Mouse (Mus musculus): Measurements from ENCODE around the gene Thsd7b. TPM values are rescaled to one million over a fixed set of nuclear protein-coding genes. Genes with fewer than 3 reads are reported as not detected.
A peak's percentile ranks its signal among the peaks of the same experiment; 100 is the strongest.
"Not testable (repeated sequence)": the region's sequence is repeated elsewhere in the genome, so short reads cannot be mapped to it uniquely, and the experiment has no call there.

The Thsd7b gene
- polyA plus RNA-seq, 1 experiment from 2014 or later, result 0.32 TPM

DNA sequence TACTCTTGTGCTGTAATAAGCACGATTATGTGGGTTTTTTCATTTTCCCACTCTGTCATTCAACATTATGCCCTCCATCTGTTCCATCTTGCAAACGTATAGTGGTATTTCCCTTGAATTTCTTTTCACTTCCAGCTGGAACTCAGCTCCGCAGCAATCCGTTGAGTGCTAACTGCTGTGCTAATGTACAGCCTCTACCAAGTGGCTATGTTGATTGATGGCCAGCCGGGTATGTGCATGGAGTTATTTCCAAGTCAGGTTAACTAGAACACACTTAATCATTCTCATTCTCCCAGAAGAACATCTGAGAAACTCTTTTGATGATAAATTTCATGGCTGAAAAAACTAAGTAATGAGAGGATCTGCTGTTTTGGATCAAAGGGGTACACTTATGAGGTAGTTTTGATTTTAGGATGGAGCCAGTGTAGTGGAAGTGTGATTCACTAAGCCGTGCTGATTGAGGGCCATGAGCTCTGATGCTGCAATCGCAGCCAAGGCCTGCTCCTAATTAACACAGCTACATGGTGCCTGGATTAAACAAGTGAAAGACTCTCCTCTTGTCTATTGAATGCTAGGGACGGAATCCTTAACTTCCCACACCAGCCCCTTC lies 371.3 kb downstream of the Thsd7b start:
- Histone ChIP-seq H3K27me3 (ENCODE audit: control insufficient read depth, insufficient read depth, low read depth, low read length) (no peaks in the 10 kb centered on the region), H3K9ac (ENCODE audit: low read depth, low read length) (no peak overlapping the region), H3K9me3 (replicated peaks; ENCODE audit: control insufficient read depth, low read length) (no peaks in the 10 kb centered on the region), H3K27ac (ENCODE audit: low read length) (no peak overlapping the region), H3K4me1 (ENCODE audit: control insufficient read depth, low read depth, low read length) (no peaks in the 10 kb centered on the region), H3K4me2 (ENCODE audit: low read depth, low read length) (no peak overlapping the region), H3K4me3 (ENCODE audit: low read depth, low read length) (no peak overlapping the region), H3K36me3 (ENCODE audit: control insufficient read depth, insufficient read depth) (no peaks in the 10 kb centered on the region)
- ATAC-seq (ENCODE audit: low read depth), result no peak
- 59% methylated on average over 8 of the region's 8 CpGs for WGBS (ENCODE audit: insufficient replicate concordance)

DNA sequence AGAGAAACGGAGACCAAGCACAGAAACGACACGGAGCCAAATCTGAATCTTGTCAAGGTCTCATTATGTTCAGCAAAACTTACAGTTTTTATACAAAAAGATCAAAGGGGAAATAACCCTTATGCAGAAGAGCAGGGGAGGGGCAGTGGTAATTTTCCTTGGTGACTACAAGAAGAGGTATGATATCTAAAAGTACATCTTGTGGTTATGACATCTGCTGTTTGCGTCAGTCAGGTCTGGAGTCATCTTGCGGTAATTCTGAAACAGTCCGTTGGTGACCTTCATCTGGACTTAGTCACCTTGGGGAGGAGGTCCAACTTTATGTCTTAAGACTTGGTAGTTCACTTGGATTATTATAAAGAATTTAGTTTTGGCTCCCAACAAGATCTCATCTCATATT lies 378.3 kb downstream of the Thsd7b start:
- H3K4me1 ChIP-seq (ENCODE audit: control insufficient read depth, low read depth, low read length); H3K27ac ChIP-seq (ENCODE audit: low read length); H3K4me2 ChIP-seq (ENCODE audit: low read depth, low read length); H3K36me3 ChIP-seq (ENCODE audit: control insufficient read depth, insufficient read depth); H3K9ac ChIP-seq (ENCODE audit: low read depth, low read length); H3K4me3 ChIP-seq (ENCODE audit: low read depth, low read length); H3K27me3 ChIP-seq (ENCODE audit: control insufficient read depth, insufficient read depth, low read depth, low read length); H3K9me3 ChIP-seq (replicated peaks; ENCODE audit: control insufficient read depth, low read length); ATAC-seq (ENCODE audit: low read depth): not testable (repeated sequence)
- WGBS (ENCODE audit: insufficient replicate concordance), result 61% methylated on average over 6 of the region's 6 CpGs

DNA sequence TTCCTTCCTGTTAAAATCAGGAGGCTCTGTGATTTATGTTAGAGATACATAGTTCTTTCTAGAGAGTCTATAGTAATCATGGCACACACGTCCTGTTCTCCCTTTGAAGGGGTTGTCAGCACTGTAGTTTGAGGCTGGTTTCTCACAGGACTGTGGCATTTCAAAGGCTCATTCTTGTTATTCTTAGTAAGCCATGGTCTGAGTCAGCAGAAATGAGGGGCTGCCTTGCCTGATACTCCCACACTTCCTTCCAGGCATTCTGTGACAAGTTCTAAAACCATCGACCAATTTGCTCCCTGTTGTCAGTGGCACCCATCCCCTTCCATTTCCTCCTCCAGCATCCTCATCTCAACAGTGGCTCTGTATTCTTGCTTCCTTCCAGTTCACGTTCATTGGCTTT lies 384.9 kb downstream of the Thsd7b start:
- Histone ChIP-seq H3K4me1 (ENCODE audit: control insufficient read depth, low read depth, low read length) (no peaks in the 10 kb centered on the region), H3K4me3 (ENCODE audit: low read depth, low read length) (no peak overlapping the region), H3K27ac (ENCODE audit: low read length) (no peak overlapping the region), H3K4me2 (ENCODE audit: low read depth, low read length) (no peak overlapping the region), H3K36me3 (ENCODE audit: control insufficient read depth, insufficient read depth) (no peaks in the 10 kb centered on the region), H3K9ac (ENCODE audit: low read depth, low read length) (no peak overlapping the region), H3K9me3 (replicated peaks; ENCODE audit: control insufficient read depth, low read length) (no peaks in the 10 kb centered on the region), H3K27me3 (ENCODE audit: control insufficient read depth, insufficient read depth, low read depth, low read length) (no peaks in the 10 kb centered on the region)
- ATAC-seq (ENCODE audit: low read depth), result 0 out of 2 replicates have a peak, but pooled peaks have one; percentile 19
- WGBS (ENCODE audit: insufficient replicate concordance), result 19% methylated on average over 3 of the region's 3 CpGs

DNA sequence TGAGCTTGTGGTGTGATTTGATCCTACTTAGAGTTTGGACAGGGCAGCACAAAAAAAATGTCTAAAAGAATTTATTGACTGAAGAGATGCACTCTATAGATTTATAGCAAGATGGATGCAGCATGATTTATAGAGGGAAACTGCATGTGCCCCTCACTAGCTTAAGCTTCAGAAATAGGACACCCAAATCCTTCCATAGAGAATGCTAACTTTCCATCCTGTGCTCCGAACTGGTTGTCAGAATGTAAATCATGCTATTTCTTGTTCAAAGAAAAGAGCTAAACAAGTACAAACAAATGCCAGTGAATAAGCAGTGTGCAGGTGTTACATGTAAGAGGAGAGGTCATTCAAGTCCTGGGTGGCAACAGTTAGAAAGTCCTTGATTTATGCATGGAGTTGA lies 402.8 kb downstream of the Thsd7b start:
- Histone ChIP-seq H3K27ac (ENCODE audit: low read length) (no peak overlapping the region), H3K27me3 (ENCODE audit: control insufficient read depth, insufficient read depth, low read depth, low read length) (no peaks in the 10 kb centered on the region), H3K9me3 (replicated peaks; ENCODE audit: control insufficient read depth, low read length) (no peaks in the 10 kb centered on the region), H3K36me3 (ENCODE audit: control insufficient read depth, insufficient read depth) (no peaks in the 10 kb centered on the region), H3K4me2 (ENCODE audit: low read depth, low read length) (no peak overlapping the region), H3K9ac (ENCODE audit: low read depth, low read length) (no peak overlapping the region), H3K4me1 (ENCODE audit: control insufficient read depth, low read depth, low read length) (no peaks in the 10 kb centered on the region), H3K4me3 (ENCODE audit: low read depth, low read length) (no peak overlapping the region)
- 57% methylated on average over 1 of the region's 1 CpGs for WGBS (ENCODE audit: insufficient replicate concordance)
- ATAC-seq (ENCODE audit: low read depth), result no peak

DNA sequence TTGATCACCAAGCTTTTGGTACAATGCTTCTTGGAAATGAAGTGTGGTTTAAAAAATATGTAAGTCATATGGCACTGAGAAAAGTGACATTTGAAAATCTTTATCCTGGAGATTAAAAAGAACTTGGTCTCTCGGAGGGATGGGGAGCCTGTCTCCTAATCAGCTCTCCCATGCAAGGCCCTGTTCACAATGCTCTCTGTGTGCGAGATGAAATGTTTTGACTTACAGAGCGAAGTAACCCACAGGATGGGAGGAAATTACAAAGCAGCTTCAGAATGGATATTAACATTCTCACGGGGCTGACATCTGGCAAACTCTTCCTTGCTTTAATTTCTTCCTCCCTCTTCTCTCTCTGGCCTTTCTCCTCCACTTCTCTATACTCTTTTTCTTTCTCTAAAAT lies 405.7 kb downstream of the Thsd7b start:
- no peaks in the 10 kb centered on the region for H3K27me3 ChIP-seq (ENCODE audit: control insufficient read depth, insufficient read depth, low read depth, low read length)
- ATAC-seq (ENCODE audit: low read depth), result no peak
- no peak overlapping the region for H3K27ac ChIP-seq (ENCODE audit: low read length)
- H3K4me2 ChIP-seq (ENCODE audit: low read depth, low read length), result no peak overlapping the region
- H3K4me1 ChIP-seq (ENCODE audit: control insufficient read depth, low read depth, low read length), result no peaks in the 10 kb centered on the region
- no peak overlapping the region for H3K4me3 ChIP-seq (ENCODE audit: low read depth, low read length)
- H3K9ac ChIP-seq (ENCODE audit: low read depth, low read length), result no peak overlapping the region
- 46% methylated on average over 4 of the region's 4 CpGs for WGBS (ENCODE audit: insufficient replicate concordance)
- no peaks in the 10 kb centered on the region for H3K9me3 ChIP-seq (replicated peaks; ENCODE audit: control insufficient read depth, low read length)
- no peaks in the 10 kb centered on the region for H3K36me3 ChIP-seq (ENCODE audit: control insufficient read depth, insufficient read depth)

DNA sequence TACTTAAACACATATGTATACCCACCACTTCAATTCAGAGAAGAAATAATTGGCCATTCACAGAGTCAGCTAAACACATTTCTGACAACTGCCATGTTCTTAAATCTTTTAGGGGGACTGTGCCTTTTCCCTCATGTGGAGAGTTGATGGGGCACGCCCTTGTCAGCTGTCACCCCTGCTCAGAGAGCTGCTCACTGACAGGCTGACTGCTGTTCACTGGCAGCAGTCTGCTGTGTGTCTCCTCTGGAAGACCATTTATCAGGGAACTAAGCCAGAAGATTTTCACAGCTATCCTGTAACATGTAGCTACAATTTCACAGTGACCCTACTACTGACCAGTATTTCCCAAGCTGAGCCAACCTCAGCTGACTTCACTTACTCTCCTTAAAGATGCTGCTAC lies 432.6 kb downstream of the Thsd7b start:
- H3K36me3 ChIP-seq (ENCODE audit: control insufficient read depth, insufficient read depth), result no peaks in the 10 kb centered on the region
- no peak overlapping the region for H3K4me2 ChIP-seq (ENCODE audit: low read depth, low read length)
- no peaks in the 10 kb centered on the region for H3K4me1 ChIP-seq (ENCODE audit: control insufficient read depth, low read depth, low read length)
- H3K4me3 ChIP-seq (ENCODE audit: low read depth, low read length), result no peak overlapping the region
- H3K27me3 ChIP-seq (ENCODE audit: control insufficient read depth, insufficient read depth, low read depth, low read length), result no peaks in the 10 kb centered on the region
- 46% methylated on average over 1 of the region's 1 CpGs for WGBS (ENCODE audit: insufficient replicate concordance)
- H3K9ac ChIP-seq (ENCODE audit: low read depth, low read length), result no peak overlapping the region
- no peaks in the 10 kb centered on the region for H3K9me3 ChIP-seq (replicated peaks; ENCODE audit: control insufficient read depth, low read length)
- no peak overlapping the region for H3K27ac ChIP-seq (ENCODE audit: low read length)
- no peak for ATAC-seq (ENCODE audit: low read depth)

DNA sequence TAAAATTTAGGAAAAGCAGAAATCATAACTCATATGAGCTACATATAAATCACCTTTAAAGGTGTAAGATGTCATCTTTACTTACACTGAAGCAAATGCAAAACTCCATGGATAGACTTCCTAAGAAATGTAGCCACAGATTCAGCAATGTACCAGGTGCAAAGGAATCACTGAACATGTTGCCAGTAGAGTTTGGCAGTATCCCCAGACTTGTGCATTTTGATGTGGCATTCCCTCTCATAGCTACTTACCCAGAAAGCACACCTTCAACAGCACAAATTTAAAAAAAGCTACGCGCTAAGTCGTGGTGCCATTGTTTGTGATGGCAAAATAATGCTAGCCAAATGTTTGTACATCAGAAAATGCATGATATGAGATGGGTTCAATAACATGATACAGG lies 439.6 kb downstream of the Thsd7b start:
- no peak overlapping the region for H3K4me2 ChIP-seq (ENCODE audit: low read depth, low read length)
- no peaks in the 10 kb centered on the region for H3K9me3 ChIP-seq (replicated peaks; ENCODE audit: control insufficient read depth, low read length)
- H3K4me1 ChIP-seq (ENCODE audit: control insufficient read depth, low read depth, low read length), result no peaks in the 10 kb centered on the region
- H3K27me3 ChIP-seq (ENCODE audit: control insufficient read depth, insufficient read depth, low read depth, low read length), result no peaks in the 10 kb centered on the region
- 81% methylated on average over 3 of the region's 3 CpGs for WGBS (ENCODE audit: insufficient replicate concordance)
- H3K9ac ChIP-seq (ENCODE audit: low read depth, low read length), result no peak overlapping the region
- no peak overlapping the region for H3K4me3 ChIP-seq (ENCODE audit: low read depth, low read length)
- H3K27ac ChIP-seq (ENCODE audit: low read length), result no peak overlapping the region
- H3K36me3 ChIP-seq (ENCODE audit: control insufficient read depth, insufficient read depth), result no peaks in the 10 kb centered on the region
- no peak for ATAC-seq (ENCODE audit: low read depth)

DNA sequence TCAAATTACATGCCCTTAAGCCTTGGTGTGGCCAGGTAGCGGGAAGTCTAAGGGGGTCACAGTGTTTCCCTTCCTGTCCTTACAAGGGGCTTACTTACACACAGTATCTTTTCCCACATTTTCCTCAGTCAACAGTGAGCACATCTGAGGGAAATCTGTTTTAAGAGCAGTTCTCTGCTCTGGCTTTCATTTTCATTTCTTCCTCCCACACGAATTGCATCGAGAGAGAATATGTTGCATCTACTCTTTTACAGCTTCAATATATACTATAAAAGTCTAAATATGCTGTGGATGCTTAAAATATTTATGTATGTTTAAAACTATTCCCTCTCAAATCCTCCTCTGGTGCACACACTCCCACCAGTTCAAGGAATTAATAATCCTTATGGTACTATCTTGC lies 440.5 kb downstream of the Thsd7b start:
- H3K27ac ChIP-seq (ENCODE audit: low read length), result no peak overlapping the region
- H3K9me3 ChIP-seq (replicated peaks; ENCODE audit: control insufficient read depth, low read length), result no peaks in the 10 kb centered on the region

DNA sequence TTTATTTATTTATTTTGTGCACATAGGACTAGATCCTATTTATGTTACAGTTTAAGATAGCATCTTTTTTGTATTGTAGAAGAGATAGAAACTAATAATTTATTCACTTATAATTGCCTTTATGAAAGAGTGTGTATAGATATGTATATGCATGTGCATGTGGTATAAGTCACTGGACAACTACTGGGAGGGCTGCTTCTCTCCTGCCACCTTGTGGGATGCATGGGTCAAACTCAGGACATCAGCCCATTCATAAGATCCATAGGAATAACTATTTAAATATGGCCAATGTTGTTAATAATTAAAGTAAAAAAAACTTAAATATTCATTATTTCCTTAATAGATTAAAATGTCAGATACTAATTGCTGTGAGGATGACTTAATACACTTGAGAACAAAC lies 446.5 kb downstream of the Thsd7b start:
- Histone ChIP-seq H3K36me3 (ENCODE audit: control insufficient read depth, insufficient read depth) (no peaks in the 10 kb centered on the region), H3K4me2 (ENCODE audit: low read depth, low read length) (no peak overlapping the region)
- no peak for ATAC-seq (ENCODE audit: low read depth)

More for the DNA sequence above, 440.5 kb downstream of the Thsd7b start:
- no peak overlapping the region for H3K9ac ChIP-seq (ENCODE audit: low read depth, low read length)
- no peaks in the 10 kb centered on the region for H3K4me1 ChIP-seq (ENCODE audit: control insufficient read depth, low read depth, low read length)
- no peak overlapping the region for H3K4me2 ChIP-seq (ENCODE audit: low read depth, low read length)
- no peaks in the 10 kb centered on the region for H3K27me3 ChIP-seq (ENCODE audit: control insufficient read depth, insufficient read depth, low read depth, low read length)
- no peak overlapping the region for H3K4me3 ChIP-seq (ENCODE audit: low read depth, low read length)
- no peaks in the 10 kb centered on the region for H3K36me3 ChIP-seq (ENCODE audit: control insufficient read depth, insufficient read depth)
- no peak for ATAC-seq (ENCODE audit: low read depth)
- 67% methylated on average over 3 of the region's 3 CpGs for WGBS (ENCODE audit: insufficient replicate concordance)

More for the DNA sequence above, 446.5 kb downstream of the Thsd7b start:
- no peak overlapping the region for H3K9ac ChIP-seq (ENCODE audit: low read depth, low read length)
- no peak overlapping the region for H3K27ac ChIP-seq (ENCODE audit: low read length)
- no peaks in the 10 kb centered on the region for H3K9me3 ChIP-seq (replicated peaks; ENCODE audit: control insufficient read depth, low read length)
- no peaks in the 10 kb centered on the region for H3K27me3 ChIP-seq (ENCODE audit: control insufficient read depth, insufficient read depth, low read depth, low read length)
- H3K4me3 ChIP-seq (ENCODE audit: low read depth, low read length), result no peak overlapping the region
- no peaks in the 10 kb centered on the region for H3K4me1 ChIP-seq (ENCODE audit: control insufficient read depth, low read depth, low read length)

Data from liver, embryonic 16.5 days (tissue).